Mouse (Mus musculus): Measurements from ENCODE around the gene Clpsl2. TPM values are rescaled to one million over a fixed set of nuclear protein-coding genes. Genes with fewer than 3 reads are reported as not detected.

Gene Clpsl2
- polyA plus RNA-seq, 1 experiment from 2014 or later, result not detected

DNA sequence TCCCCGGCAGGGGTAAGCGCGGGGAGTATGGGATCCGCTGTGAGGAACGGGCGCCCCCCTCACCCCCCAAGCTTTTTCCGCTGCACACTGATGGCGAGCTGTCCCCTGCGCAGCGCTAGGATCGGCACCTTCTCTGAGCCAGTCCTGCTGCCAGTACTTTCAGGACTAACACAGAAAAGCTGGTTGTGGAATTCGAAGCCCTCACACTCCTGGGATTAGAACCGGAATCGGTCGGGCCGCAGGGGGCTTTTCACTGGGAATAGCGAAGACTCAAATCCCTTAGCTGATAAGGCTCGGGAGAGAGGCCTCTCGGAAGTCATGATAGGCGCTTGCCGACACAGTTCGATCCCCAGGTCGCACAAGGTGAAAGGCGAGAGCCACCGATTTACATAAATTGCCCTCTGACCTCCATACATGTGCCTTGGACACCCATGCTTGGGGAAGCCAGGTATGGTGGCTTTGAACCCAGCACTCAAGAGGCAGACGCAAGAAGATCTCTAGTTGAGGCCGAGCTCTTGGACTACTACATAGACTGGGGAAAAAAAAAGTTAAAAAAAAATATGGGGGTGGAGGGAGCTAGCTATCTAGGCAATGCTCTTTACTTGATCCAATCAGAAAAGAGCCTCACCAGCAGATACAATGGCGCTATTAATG is 25.7 kb upstream of the Clpsl2 start:
- peak overlapping the region; percentile 48 for H3K4me3 ChIP-seq (ENCODE audit: low read depth, low read length)
- no peaks in the 10 kb centered on the region for H3K9me3 ChIP-seq (ENCODE audit: control insufficient read depth)
- WGBS, result 9% methylated on average over 28 of the region's 28 CpGs
- H3K36me3 ChIP-seq (ENCODE audit: control insufficient read depth, insufficient read depth), result no peaks in the 10 kb centered on the region
- peak overlapping the region; percentile 89 for H3K4me2 ChIP-seq (replicated peaks; ENCODE audit: low read depth)
- no peak for ATAC-seq
- H3K4me1 ChIP-seq (replicated peaks; ENCODE audit: control insufficient read depth, insufficient read depth, low read length), result peaks cover 3% of the 10 kb centered on the region; the same call in 1 of the 2 replicates
- TF ChIP-seq CTCF (IDR thresholded peaks at IDR 0.05; ENCODE audit: low read depth), result no peak
- peak overlapping the region; percentile 63 for H3K9ac ChIP-seq (ENCODE audit: low read depth, low read length)
- H3K27me3 ChIP-seq (replicated peaks; ENCODE audit: control insufficient read depth, insufficient read depth, low read length), result no peaks in the 10 kb centered on the region
- H3K27ac ChIP-seq (ENCODE audit: low read depth, low read length), result peak overlapping the region; percentile 79

DNA sequence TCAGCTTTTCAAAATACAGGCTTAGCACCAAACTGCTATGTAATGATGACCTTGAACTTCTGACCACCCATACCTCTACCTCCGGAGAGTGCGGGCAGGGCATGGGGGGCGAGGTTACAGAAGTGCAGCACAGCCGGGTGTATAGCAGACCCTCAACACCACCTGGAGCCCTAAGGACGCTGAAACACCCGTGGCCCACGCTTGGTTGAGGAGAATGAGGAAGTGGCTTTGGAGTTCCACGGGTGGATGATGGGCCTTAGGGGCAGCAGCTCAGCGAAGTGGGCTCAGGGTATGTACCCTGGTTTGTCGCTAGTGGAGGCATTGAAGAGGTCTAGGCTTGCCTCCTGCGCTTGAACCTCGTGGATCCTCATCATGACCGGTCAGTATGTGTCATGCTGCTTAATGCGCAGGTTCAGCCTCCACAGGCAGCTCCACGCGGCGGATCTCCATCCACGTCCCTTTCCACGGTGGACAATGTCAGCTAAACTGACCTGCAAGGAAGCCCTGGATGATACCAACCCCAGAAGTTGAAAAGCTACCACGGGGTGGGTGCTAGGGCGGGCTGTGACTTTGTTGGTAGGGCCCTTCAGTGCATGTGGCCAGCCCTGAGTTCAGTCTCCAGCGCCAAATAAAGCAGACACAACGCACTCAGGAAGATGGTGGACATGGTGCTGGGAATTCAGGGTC is 25.1 kb upstream of the Clpsl2 start:
- no peak for ATAC-seq
- Histone ChIP-seq H3K4me1 (replicated peaks; ENCODE audit: control insufficient read depth, insufficient read depth, low read length) (peaks cover 3% of the 10 kb centered on the region; the same call in 1 of the 2 replicates), H3K9ac (ENCODE audit: low read depth, low read length) (no peak overlapping the region), H3K27me3 (replicated peaks; ENCODE audit: control insufficient read depth, insufficient read depth, low read length) (no peaks in the 10 kb centered on the region), H3K36me3 (ENCODE audit: control insufficient read depth, insufficient read depth) (no peaks in the 10 kb centered on the region), H3K4me2 (replicated peaks; ENCODE audit: low read depth) (peak overlapping the region; percentile 89), H3K4me3 (ENCODE audit: low read depth, low read length) (peak overlapping the region; percentile 48), H3K9me3 (ENCODE audit: control insufficient read depth) (no peaks in the 10 kb centered on the region), H3K27ac (ENCODE audit: low read depth, low read length) (no peak overlapping the region)
- WGBS, result 81% methylated on average over 23 of the region's 23 CpGs
- TF ChIP-seq CTCF (IDR thresholded peaks at IDR 0.05; ENCODE audit: low read depth), result no peak

DNA sequence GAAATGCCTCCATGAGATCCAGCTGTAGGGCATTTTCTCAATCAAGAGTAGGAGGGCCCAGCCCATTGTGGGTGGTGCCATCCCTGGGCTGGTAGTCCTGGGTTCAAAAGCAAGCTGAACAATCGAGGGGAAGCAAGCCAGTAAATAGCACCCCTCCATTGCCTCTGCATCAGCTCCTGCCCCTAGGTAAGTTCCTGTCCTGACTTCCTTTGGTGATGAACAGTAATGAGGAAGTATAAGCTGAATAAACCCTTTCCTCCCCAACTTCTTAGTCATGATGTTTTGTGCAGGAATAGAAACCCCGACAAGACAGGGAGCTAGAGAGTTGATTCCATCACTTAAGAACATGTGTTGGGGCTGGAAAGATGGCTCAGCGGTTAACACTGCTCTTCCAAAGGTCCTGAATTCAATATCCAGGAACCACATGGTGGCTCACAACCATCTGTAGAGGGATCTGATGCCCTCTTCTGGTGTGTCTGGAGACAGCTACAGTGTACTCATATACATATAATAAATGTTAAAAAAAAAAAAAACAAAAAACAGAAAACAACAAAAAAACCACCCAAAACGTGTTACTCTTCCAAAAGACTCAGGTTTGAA is 24.3 kb upstream of the Clpsl2 start:
- H3K4me2 ChIP-seq (replicated peaks; ENCODE audit: low read depth), result no peak overlapping the region
- no peak for ATAC-seq

DNA sequence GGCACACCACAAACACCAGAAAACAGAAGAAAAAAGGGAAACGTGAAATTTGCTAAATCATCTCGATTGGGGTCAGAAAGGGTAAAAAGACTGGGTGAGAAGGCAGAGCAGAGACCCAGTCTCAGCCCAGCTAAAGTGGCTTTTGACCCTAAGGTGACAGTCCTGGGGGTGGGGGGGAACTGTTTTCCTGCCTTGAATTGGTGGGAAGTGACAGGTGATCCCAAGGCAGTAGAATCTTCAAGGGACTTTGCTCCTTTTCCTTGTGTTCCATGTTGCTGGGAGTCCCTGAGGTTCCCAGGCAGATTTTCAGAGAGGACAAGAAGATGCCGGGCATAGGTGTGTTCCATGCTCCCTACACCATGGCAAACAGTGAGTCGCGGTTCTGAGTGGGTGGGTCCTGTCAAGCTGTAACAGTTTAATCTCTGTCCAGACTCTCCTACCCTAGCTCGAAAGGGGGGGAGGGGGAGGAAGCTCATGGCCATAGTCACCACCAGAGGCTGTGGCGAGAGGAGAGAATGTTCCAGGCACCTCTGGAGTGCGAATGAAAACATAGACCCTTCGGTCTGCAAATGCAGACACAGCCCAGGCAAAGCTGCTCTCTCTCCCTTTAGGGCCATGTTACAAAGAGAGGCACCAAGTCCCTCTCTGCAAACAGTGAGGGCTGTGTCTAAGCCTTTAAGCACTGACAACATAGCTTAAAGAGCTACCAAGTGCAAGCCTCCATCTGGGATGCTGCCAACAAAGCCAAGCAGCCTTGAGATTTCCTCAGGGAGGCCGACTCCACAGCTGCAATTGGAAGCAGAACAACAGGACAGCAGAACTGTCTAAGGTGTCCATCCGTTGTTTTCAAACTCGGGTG is 21.8 kb upstream of the Clpsl2 start:
- H3K4me3 ChIP-seq (ENCODE audit: low read depth, low read length), result no peak overlapping the region
- H3K9me3 ChIP-seq (ENCODE audit: control insufficient read depth), result no peaks in the 10 kb centered on the region
- peak overlapping the region; percentile 48; the same call in 1 of the 2 replicates for H3K4me2 ChIP-seq (replicated peaks; ENCODE audit: low read depth)
- H3K4me1 ChIP-seq (replicated peaks; ENCODE audit: control insufficient read depth, insufficient read depth, low read length), result no peaks in the 10 kb centered on the region; the same call in 1 of the 2 replicates
- no peaks in the 10 kb centered on the region for H3K27me3 ChIP-seq (replicated peaks; ENCODE audit: control insufficient read depth, insufficient read depth, low read length)
- H3K9ac ChIP-seq (ENCODE audit: low read depth, low read length), result no peak overlapping the region
- no peak overlapping the region for H3K27ac ChIP-seq (ENCODE audit: low read depth, low read length)
- no peak for TF ChIP-seq CTCF (IDR thresholded peaks at IDR 0.05; ENCODE audit: low read depth)
- H3K36me3 ChIP-seq (ENCODE audit: control insufficient read depth, insufficient read depth), result no peaks in the 10 kb centered on the region
- 31% methylated on average over 12 of the region's 12 CpGs for WGBS
- ATAC-seq, result no peak

More for the DNA sequence above, 24.3 kb upstream of the Clpsl2 start:
- Histone ChIP-seq H3K27ac (ENCODE audit: low read depth, low read length) (no peak overlapping the region), H3K9ac (ENCODE audit: low read depth, low read length) (no peak overlapping the region), H3K36me3 (ENCODE audit: control insufficient read depth, insufficient read depth) (no peaks in the 10 kb centered on the region), H3K4me1 (replicated peaks; ENCODE audit: control insufficient read depth, insufficient read depth, low read length) (peaks cover 3% of the 10 kb centered on the region; the same call in 1 of the 2 replicates), H3K4me3 (ENCODE audit: low read depth, low read length) (no peak overlapping the region), H3K27me3 (replicated peaks; ENCODE audit: control insufficient read depth, insufficient read depth, low read length) (no peaks in the 10 kb centered on the region), H3K9me3 (ENCODE audit: control insufficient read depth) (no peaks in the 10 kb centered on the region)
- TF ChIP-seq CTCF (IDR thresholded peaks at IDR 0.05; ENCODE audit: low read depth), result peak; percentile 33
- WGBS, result 61% methylated on average over 4 of the region's 4 CpGs

DNA sequence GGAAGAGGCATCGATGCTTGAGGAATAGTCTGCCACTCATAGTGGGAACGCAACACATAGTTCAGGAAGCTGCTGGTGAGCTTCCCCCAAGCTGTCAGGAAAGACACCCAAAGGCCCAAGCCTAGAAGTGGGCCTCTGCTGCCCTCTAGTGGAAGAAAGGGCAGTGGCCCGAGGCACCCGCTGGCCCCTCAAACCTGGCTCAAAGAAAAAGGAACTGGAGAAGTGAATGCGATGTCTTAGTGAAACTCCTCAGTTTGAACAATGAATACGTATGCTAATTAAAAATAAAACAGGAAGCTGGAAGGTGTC is 21.2 kb upstream of the Clpsl2 start:
- Histone ChIP-seq H3K9me3 (ENCODE audit: control insufficient read depth) (no peaks in the 10 kb centered on the region), H3K4me2 (replicated peaks; ENCODE audit: low read depth) (peak overlapping the region; percentile 48; the same call in 1 of the 2 replicates), H3K4me1 (replicated peaks; ENCODE audit: control insufficient read depth, insufficient read depth, low read length) (no peaks in the 10 kb centered on the region; the same call in 1 of the 2 replicates), H3K4me3 (ENCODE audit: low read depth, low read length) (no peak overlapping the region), H3K9ac (ENCODE audit: low read depth, low read length) (no peak overlapping the region), H3K36me3 (ENCODE audit: control insufficient read depth, insufficient read depth) (no peaks in the 10 kb centered on the region), H3K27me3 (replicated peaks; ENCODE audit: control insufficient read depth, insufficient read depth, low read length) (no peaks in the 10 kb centered on the region), H3K27ac (ENCODE audit: low read depth, low read length) (no peak overlapping the region)
- ATAC-seq, result no peak
- 3% methylated on average over 6 of the region's 6 CpGs for WGBS
- peak; percentile 99 for TF ChIP-seq CTCF (IDR thresholded peaks at IDR 0.05; ENCODE audit: low read depth)

DNA sequence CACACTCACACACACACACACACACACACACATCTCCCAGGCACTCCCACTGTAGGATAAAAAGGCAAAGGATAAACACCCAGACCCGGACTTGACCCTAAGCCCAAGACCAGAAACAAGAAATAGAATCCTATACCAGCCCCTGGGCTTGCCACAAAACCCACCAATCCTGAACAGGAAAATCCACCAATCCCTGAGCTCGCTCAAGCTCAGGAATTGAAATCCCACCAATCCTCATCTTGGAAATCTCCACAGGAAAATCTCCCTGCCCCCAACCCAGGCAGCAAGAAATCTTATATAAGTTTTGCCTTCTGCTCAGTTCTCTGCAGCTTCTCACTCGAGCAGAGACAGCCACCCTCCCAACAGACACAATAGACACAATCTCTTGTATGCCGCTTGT is 20.1 kb upstream of the Clpsl2 start:
- Histone ChIP-seq H3K4me3 (ENCODE audit: low read depth, low read length) (no peak overlapping the region), H3K4me1 (replicated peaks; ENCODE audit: control insufficient read depth, insufficient read depth, low read length) (no peaks in the 10 kb centered on the region; the same call in 1 of the 2 replicates), H3K4me2 (replicated peaks; ENCODE audit: low read depth) (no peak overlapping the region), H3K36me3 (ENCODE audit: control insufficient read depth, insufficient read depth) (no peaks in the 10 kb centered on the region), H3K9me3 (ENCODE audit: control insufficient read depth) (no peaks in the 10 kb centered on the region), H3K27ac (ENCODE audit: low read depth, low read length) (no peak overlapping the region), H3K27me3 (replicated peaks; ENCODE audit: control insufficient read depth, insufficient read depth, low read length) (no peaks in the 10 kb centered on the region), H3K9ac (ENCODE audit: low read depth, low read length) (no peak overlapping the region)
- ATAC-seq, result no peak
- 66% methylated on average over 4 of the region's 4 CpGs for WGBS
- no peak for TF ChIP-seq CTCF (IDR thresholded peaks at IDR 0.05; ENCODE audit: low read depth)

Data from intestine, postnatal 0 days (tissue).